ENCODE assay signal across 7 mouse cellular contexts in genomic region chr9:103007699-103008078, GRCm38 (mm10). TPM values are rescaled to one million over a fixed set of nuclear protein-coding genes. Genes with fewer than 3 reads are reported as not detected.
DNase-seq lines count a peak whose midpoint lies in the region; ATAC-seq and TF ChIP-seq lines count a peak whose summit lies in the region.

No protein-coding gene starts in this region.

- no peak for TF ChIP-seq EP300 in liver, embryonic 14.5 days (IDR thresholded peaks at IDR 0.05; ENCODE audit: low read depth)

- H3K4me2 ChIP-seq in intestine, embryonic 16.5 days (ENCODE audit: low read depth, low read length) = peak overlapping the region; percentile 95
- H3K4me2 ChIP-seq in liver, embryonic 14.5 days (ENCODE audit: low read depth) = peak overlapping the region; percentile 59

- DNase-seq in adrenal gland, adult (ENCODE audit: inconsistent age in 2 of 2, low spot score in 1 of 2) = peak; percentile 69 to 86
- DNase-seq in cerebellum, postnatal 14 days = peak; percentile 38 to 59
- peak; percentile 97 for DNase-seq in heart, adult 11 months
- peak in 2 of 3 experiments; percentile 16 to 22 for DNase-seq in liver, embryonic 14.5 days (ENCODE audit: low read depth in 3 of 3, low spot score in 3 of 3)
- no peak for DNase-seq in spleen, adult 12 weeks (ENCODE audit: low spot score)

- peak; percentile 89 for ATAC-seq in intestine, embryonic 16.5 days
- peak; percentile 74 for ATAC-seq in liver, embryonic 14.5 days (ENCODE audit: insufficient read depth)

- no peak for TF ChIP-seq CTCF in liver, embryonic 14.5 days (IDR thresholded peaks at IDR 0.05; ENCODE audit: low read depth)
- TF ChIP-seq CTCF in olfactory bulb, adult 2 months (IDR thresholded peaks at IDR 0.05; ENCODE audit: insufficient read depth, low read depth, low read length) = no peak

- under 1% methylated on average over 15 of the region's 15 CpGs for WGBS in intestine, embryonic 16.5 days
- 9% methylated on average over 15 of the region's 15 CpGs for WGBS in liver, embryonic 14.5 days (ENCODE audit: insufficient replicate concordance)
- 12% methylated on average over 15 of the region's 15 CpGs for WGBS in olfactory bulb, adult 2 months

- H3K9me3 ChIP-seq in intestine, embryonic 16.5 days (ENCODE audit: control insufficient read depth, low read length) = no peaks in the 10 kb centered on the region
- H3K9me3 ChIP-seq in liver, embryonic 14.5 days (ENCODE audit: control insufficient read depth, low read length) = no peaks in the 10 kb centered on the region

- no peaks in the 10 kb centered on the region for H3K36me3 ChIP-seq in intestine, embryonic 16.5 days (ENCODE audit: control insufficient read depth, insufficient read depth, low read length)
- no peaks in the 10 kb centered on the region for H3K36me3 ChIP-seq in liver, embryonic 14.5 days (replicated peaks; ENCODE audit: control insufficient read depth, insufficient read depth, low read depth)

- no peaks in the 10 kb centered on the region for H3K27me3 ChIP-seq in intestine, embryonic 16.5 days (replicated peaks; ENCODE audit: control insufficient read depth, insufficient read depth, low read length)
- peaks cover 12% of the 10 kb centered on the region for H3K27me3 ChIP-seq in liver, embryonic 14.5 days (ENCODE audit: control insufficient read depth, insufficient read depth, low read length)

- peaks cover 20% of the 10 kb centered on the region for H3K4me1 ChIP-seq in intestine, embryonic 16.5 days (ENCODE audit: control insufficient read depth, insufficient read depth, low read length)
- peaks cover 0 to 5% of the 10 kb centered on the region in 2 experiments; a peak in 1 of 4 replicates for H3K4me1 ChIP-seq in liver, embryonic 14.5 days (replicated peaks; ENCODE audit: control insufficient read depth in 2 of 2, insufficient read depth in 2 of 2, low read length in 1 of 2)
- peaks cover 11% of the 10 kb centered on the region for H3K4me1 ChIP-seq in olfactory bulb, adult 2 months (ENCODE audit: control insufficient read depth, insufficient read depth, low read length)

- peak overlapping the region; percentile 55 for H3K4me3 ChIP-seq in intestine, embryonic 16.5 days (ENCODE audit: low read length)
- H3K4me3 ChIP-seq in liver, embryonic 14.5 days (ENCODE audit: insufficient read depth in 1 of 2, low read depth in 2 of 2, low read length in 2 of 2) = peak overlapping the region; percentile 40 to 41; a peak in 3 of 4 replicates
- H3K4me3 ChIP-seq in olfactory bulb, adult 2 months (ENCODE audit: insufficient read depth, low read depth, low read length) = peak overlapping the region; percentile 36

- no peak for TF ChIP-seq POLR2A in olfactory bulb, adult 2 months (IDR thresholded peaks at IDR 0.05; ENCODE audit: insufficient read depth, low read depth, low read length)

- peak overlapping the region; percentile 92 for H3K27ac ChIP-seq in intestine, embryonic 16.5 days (ENCODE audit: low read length)
- no peak overlapping the region for H3K27ac ChIP-seq in liver, embryonic 14.5 days
- H3K27ac ChIP-seq in olfactory bulb, adult 2 months (ENCODE audit: insufficient read depth, low read depth, low read length) = no peak overlapping the region

- H3K9ac ChIP-seq in intestine, embryonic 16.5 days (ENCODE audit: low read depth, low read length) = peak overlapping the region; percentile 79
- H3K9ac ChIP-seq in liver, embryonic 14.5 days (replicated peaks) = no peak overlapping the region

RNA-seq across cellular contexts. Expression of gene Slco2a1, which starts 19.2 kb away (rescaled TPM):
- 15.2 and 18.8 TPM in 2 replicates for polyA plus RNA-seq in intestine, embryonic 16.5 days (2015; fragmentation: Nextera tagmentation; extraction: Ambion mirVana)
- 1.7 and 2.2 TPM in 2 replicates for polyA plus RNA-seq in liver, embryonic 14.5 days (2012; rRNA removed)
- 3.3 and 5.7 TPM in 2 replicates for polyA plus RNA-seq in liver, embryonic 14.5 days (2014; fragmentation: Nextera tagmentation; extraction: Ambion mirVana)
- not detected in 2 replicates for polyA plus RNA-seq in olfactory bulb, adult 2 months (2012; ENCODE audit: insufficient read depth, insufficient read length, low replicate concordance, missing spikeins)
